Mouse (Mus musculus) C2C12 (cell line): ENCODE results near the gene Armc2. TPM values are rescaled to one million over a fixed set of nuclear protein-coding genes. Genes with fewer than 3 reads are reported as not detected.

Experiments
- H3K27me3 ChIP-seq: one replicate; pipeline ENCODE4 v1.6.1; 2011; ENCODE audit not compliant: control insufficient read depth, insufficient read depth, insufficient read length
- H3K36me3 ChIP-seq: one replicate; pipeline ENCODE4 v1.6.1; 2011; ENCODE audit not compliant: control insufficient read depth, insufficient read depth
- H3K4me3 ChIP-seq: one replicate; pipeline ENCODE4 v1.5.1; 2011; ENCODE audit warnings: mild to moderate bottlenecking, control low read depth; ENCODE audit not compliant: poor library complexity, insufficient read depth, severe bottlenecking
- H3K79me2 ChIP-seq: one replicate; pipeline ENCODE4 v1.6.1; 2011; ENCODE audit not compliant: control insufficient read depth, insufficient read depth
- H3K79me3 ChIP-seq: one replicate; pipeline ENCODE4 v1.6.1; 2011; ENCODE audit warnings: low read depth, control low read depth
- H3ac ChIP-seq: one replicate; pipeline ENCODE3; 2011; ENCODE audit warnings: low read depth; ENCODE audit not compliant: control insufficient read depth, insufficient read length
- CEBPB ChIP-seq: IDR thresholded peaks from one replicate; pipeline ENCODE4 v1.6.1; 2011; ENCODE audit warnings: low read depth, mild to moderate bottlenecking, control low read depth, moderate library complexity
- CTCF ChIP-seq: IDR thresholded peaks from one replicate; pipeline ENCODE4 v1.5.1; 2011; ENCODE audit not compliant: control insufficient read depth, insufficient read depth, insufficient read length
- FOSL1 ChIP-seq: IDR thresholded peaks from one replicate; pipeline ENCODE4 v1.8.0; 2011; ENCODE audit warnings: mild to moderate bottlenecking, low read length; ENCODE audit not compliant: poor library complexity, insufficient read depth, severe bottlenecking
- MAX ChIP-seq: IDR thresholded peaks from one replicate; pipeline ENCODE4 v1.6.1; 2011; ENCODE audit warnings: mild to moderate bottlenecking, control low read depth
- MYOD1 ChIP-seq: IDR thresholded peaks from one replicate; pipeline ENCODE4 v1.6.1; 2011; ENCODE audit warnings: low read depth; ENCODE audit not compliant: control insufficient read depth, insufficient read length
- MYOG ChIP-seq: IDR thresholded peaks from one replicate; pipeline ENCODE4 v1.6.1; 2011; ENCODE audit not compliant: control insufficient read depth, insufficient read length; ENCODE audit errors: extremely low read depth
- USF1 ChIP-seq: IDR thresholded peaks from one replicate; pipeline ENCODE4 v1.6.1; 2011; ENCODE audit warnings: low read depth, mild to moderate bottlenecking, control low read depth, moderate library complexity
- polyA plus RNA-seq: library from polyadenylated mRNA; unstranded; fragments of >200 nt; fragmentation: generic; extraction: Trizol; gene quantifications from one replicate; pipeline ENCODE4 v1.2.1, GENCODE M21; 2012; ENCODE audit warnings: missing spikeins

Gene Armc2
- polyA plus RNA-seq, 1 experiment: 0.20 TPM

DNA sequence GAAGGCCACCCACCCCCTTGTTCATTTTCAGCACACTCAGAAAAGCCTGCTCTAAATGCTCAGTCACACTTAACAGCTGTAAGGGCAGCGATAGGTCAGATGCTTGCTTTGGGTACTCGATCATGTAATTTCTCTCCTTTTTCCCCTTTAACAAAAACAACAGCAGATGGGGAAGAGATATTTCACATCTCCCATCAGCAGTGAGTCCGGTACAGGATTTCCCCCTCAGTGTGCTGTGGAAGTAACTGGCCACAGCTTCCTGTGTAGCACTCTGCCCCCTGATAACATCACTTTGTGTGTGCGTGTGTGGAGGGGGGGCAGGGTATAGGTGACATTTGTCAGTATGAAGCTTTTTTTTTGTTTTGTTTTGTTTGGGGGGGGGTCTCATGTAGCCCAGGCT lies 81.1 kb downstream of the Armc2 start:
- no peaks in the 10 kb centered on the region for H3K27me3 ChIP-seq
- no peaks in the 10 kb centered on the region for H3K79me2 ChIP-seq
- TF ChIP-seq USF1: no peak
- TF ChIP-seq MYOD1: no peak
- TF ChIP-seq MYOG: no peak
- TF ChIP-seq MAX: no peak
- no peak for TF ChIP-seq FOSL1
- no peak for TF ChIP-seq CEBPB
- no peak for TF ChIP-seq CTCF

DNA sequence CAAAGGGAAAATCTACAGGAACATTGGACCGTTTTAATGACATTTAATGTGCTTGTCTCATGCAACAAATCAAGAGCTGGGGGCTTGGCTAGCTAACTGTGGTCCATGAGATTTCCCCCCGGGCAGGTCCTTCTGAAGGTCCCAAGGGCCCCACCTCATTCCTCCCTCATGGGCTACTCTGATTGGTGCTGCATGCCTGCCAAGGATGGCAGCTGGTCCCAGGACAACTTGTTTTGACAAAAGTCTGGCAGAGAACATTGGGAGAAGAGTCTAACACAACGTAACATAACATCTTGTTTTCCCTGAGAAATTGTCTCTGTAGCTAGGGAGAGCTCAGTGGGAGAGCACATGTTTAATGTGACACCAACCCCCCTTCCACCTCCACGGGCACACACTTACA lies 82.1 kb downstream of the Armc2 start:
- Histone ChIP-seq H3K79me3 (no peaks in the 10 kb centered on the region), H3K36me3 (no peaks in the 10 kb centered on the region), H3K79me2 (no peaks in the 10 kb centered on the region), H3K4me3 (no peak overlapping the region), H3K27me3 (no peaks in the 10 kb centered on the region), H3ac (no peak overlapping the region)
- TF ChIP-seq MAX: no peak
- TF ChIP-seq MYOD1: no peak
- TF ChIP-seq FOSL1: no peak
- TF ChIP-seq CEBPB: no peak
- TF ChIP-seq MYOG: no peak
- no peak for TF ChIP-seq CTCF
- TF ChIP-seq USF1: no peak

More for the DNA sequence above, 81.1 kb downstream of the Armc2 start:
- no peaks in the 10 kb centered on the region for H3K79me3 ChIP-seq
- no peaks in the 10 kb centered on the region for H3K36me3 ChIP-seq
- no peak overlapping the region for H3ac ChIP-seq
- no peak overlapping the region for H3K4me3 ChIP-seq

DNA sequence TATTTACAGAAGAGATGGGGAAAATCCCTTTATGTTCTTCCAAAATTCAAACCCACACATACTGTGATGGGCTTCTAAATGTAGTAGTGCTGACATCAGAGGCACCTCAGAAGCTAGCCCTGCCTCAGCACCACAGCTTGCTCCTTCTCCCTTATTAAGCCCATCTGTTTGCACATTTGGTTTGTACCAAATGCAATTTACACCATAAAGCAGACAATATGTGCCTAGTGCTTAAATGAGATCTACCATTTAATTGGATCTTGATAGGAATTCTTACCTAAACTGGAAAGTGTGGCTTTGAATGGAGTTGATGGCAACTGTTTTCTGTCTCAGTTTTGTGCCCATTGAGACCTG lies 82.8 kb downstream of the Armc2 start:
- H3K27me3 ChIP-seq: peaks cover under 1% of the 10 kb centered on the region
- H3ac ChIP-seq: no peak overlapping the region
- no peaks in the 10 kb centered on the region for H3K79me3 ChIP-seq
- H3K36me3 ChIP-seq: no peaks in the 10 kb centered on the region
- TF ChIP-seq MYOD1 (no peak), FOSL1 (no peak), CEBPB (no peak), USF1 (no peak), MYOG (no peak)
- no peak overlapping the region for H3K4me3 ChIP-seq
- H3K79me2 ChIP-seq: no peaks in the 10 kb centered on the region

DNA sequence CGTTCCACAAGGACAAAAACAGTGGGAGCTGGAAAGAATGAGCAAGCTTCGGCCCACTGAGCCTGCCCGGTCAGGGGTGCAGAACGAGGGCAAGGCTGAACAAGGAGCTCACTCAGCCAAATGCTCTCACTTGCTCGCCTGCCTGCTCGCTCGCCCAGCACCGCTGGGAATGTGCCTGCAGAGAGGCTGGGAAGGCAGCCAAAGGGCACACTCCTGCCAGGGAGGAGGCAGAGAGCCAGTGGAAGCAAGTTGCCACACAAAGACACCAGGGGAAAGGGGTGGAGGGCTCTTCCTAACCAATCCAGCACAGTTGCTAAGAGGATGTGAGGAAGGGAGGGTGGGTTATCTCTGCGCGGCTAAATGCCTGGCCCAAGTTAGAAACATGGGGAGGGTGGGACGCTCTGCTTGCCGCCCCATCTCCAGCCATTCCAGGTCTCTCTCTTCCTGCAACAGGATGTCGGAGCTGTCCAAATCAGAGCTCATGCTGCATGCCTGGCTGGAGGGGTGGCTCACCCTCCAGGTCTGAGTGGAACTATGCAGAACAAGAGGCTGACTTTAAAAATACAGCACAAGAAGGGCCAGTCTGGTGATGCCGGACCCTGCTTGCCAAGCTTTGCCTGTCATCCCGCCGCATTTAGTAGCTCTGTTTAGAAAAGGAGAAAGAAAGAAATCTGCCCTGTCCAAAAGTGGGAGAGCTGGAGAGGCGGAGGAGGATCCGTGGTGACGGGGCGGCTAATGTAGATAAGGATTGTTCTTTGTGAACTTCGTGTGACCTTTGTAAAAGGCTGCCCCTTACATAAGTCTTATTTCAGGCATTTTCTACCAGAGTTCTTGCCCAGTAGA lies 83.4 kb downstream of the Armc2 start:
- H3K4me3 ChIP-seq: no peak overlapping the region
- no peaks in the 10 kb centered on the region for H3K36me3 ChIP-seq
- H3K27me3 ChIP-seq: peaks cover 5% of the 10 kb centered on the region
- H3K79me2 ChIP-seq: no peaks in the 10 kb centered on the region
- H3ac ChIP-seq: no peak overlapping the region
- TF ChIP-seq MYOG (no peak), CTCF (no peak), CEBPB (no peak), USF1 (no peak), FOSL1 (no peak), MAX (no peak), MYOD1 (no peak)
- no peaks in the 10 kb centered on the region for H3K79me3 ChIP-seq

DNA sequence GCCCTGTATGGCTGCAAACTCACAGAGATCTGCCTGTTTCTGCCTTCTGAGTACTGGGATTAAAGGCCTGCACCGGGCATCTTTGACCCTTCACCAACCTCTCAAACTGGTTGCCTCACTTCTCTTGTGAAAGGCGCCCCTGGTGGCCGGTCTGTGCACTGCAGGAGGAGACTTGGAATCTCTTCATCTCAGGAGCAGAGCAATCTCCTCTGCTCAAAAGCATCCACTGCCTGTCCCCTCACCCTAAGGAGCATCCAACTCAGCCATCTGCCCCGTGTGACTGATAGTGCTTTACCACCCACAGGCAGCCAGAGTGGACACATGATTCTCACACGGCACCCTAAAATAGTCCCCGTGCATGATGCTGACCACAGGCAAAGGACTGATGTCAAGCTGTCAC lies 84.7 kb downstream of the Armc2 start:
- H3ac ChIP-seq: no peak overlapping the region
- no peaks in the 10 kb centered on the region for H3K79me3 ChIP-seq
- no peaks in the 10 kb centered on the region for H3K36me3 ChIP-seq
- H3K27me3 ChIP-seq: peaks cover 5% of the 10 kb centered on the region
- no peak overlapping the region for H3K4me3 ChIP-seq
- H3K79me2 ChIP-seq: no peaks in the 10 kb centered on the region
- TF ChIP-seq MAX: no peak
- TF ChIP-seq CEBPB: no peak
- no peak for TF ChIP-seq MYOG
- no peak for TF ChIP-seq FOSL1
- TF ChIP-seq MYOD1: no peak
- TF ChIP-seq USF1: no peak
- TF ChIP-seq CTCF: no peak

DNA sequence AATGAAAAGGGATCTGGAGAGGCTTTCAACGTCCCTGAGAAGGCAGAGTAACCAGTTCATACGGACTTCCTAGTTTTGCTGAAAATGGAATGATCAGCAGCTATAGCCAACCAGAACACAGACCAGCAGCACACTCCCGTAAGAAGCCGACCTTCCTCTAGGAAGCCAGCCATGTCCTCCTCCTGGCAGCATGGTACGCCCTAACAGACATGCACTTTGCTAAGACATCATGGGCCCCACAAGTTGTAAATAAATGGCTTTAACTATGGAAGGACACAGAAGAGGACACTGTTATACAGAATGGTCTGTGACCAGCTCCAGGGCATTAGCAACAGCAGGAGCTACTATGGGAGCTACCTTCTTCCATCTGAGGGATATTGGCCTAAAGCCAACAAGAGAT lies 85.3 kb downstream of the Armc2 start:
- Histone ChIP-seq H3K36me3 (no peaks in the 10 kb centered on the region), H3K27me3 (peaks cover 5% of the 10 kb centered on the region), H3K79me2 (no peaks in the 10 kb centered on the region), H3K4me3 (no peak overlapping the region), H3ac (no peak overlapping the region), H3K79me3 (no peaks in the 10 kb centered on the region)
- TF ChIP-seq CTCF: no peak
- TF ChIP-seq USF1: no peak
- TF ChIP-seq MYOD1: no peak
- no peak for TF ChIP-seq CEBPB
- no peak for TF ChIP-seq MYOG
- TF ChIP-seq MAX: no peak
- no peak for TF ChIP-seq FOSL1
